Mouse (Mus musculus) testis, adult 2 months (tissue): Measurements from ENCODE around the gene Tmem231. TPM values are rescaled to one million over a fixed set of nuclear protein-coding genes. Genes with fewer than 3 reads are reported as not detected.
A peak's percentile ranks its signal among the peaks of the same experiment; 100 is the strongest.

ENCODE experiments used
- H3K27ac ChIP-seq: fragments of 200-500 bp; 2 replicates; pipeline ENCODE4 v1.5.1; 2012; ENCODE audit warnings: low read depth, low read length; ENCODE audit not compliant: control insufficient read depth, insufficient read depth
- H3K27me3 ChIP-seq: fragments of 200-500 bp; 2 replicates; pipeline ENCODE4 v1.6.1; 2012; ENCODE audit warnings: mild to moderate bottlenecking, low read length, moderate library complexity; ENCODE audit not compliant: control insufficient read depth, insufficient read depth
- H3K36me3 ChIP-seq: fragments of 200-500 bp; 2 replicates; pipeline ENCODE4 v1.6.1; 2012; ENCODE audit warnings: mild to moderate bottlenecking, low read length; ENCODE audit not compliant: control insufficient read depth, insufficient read depth
- H3K4me1 ChIP-seq: fragments of 200-500 bp; 2 replicates; pipeline ENCODE4 v1.6.1; 2012; ENCODE audit warnings: low read length; ENCODE audit not compliant: control insufficient read depth, insufficient read depth
- H3K4me3 ChIP-seq: fragments of 200-500 bp; 2 replicates; pipeline ENCODE4 v1.5.1; 2012; ENCODE audit warnings: low read depth, mild to moderate bottlenecking, low read length, moderate library complexity, mixed read lengths; ENCODE audit not compliant: control insufficient read depth
- CTCF ChIP-seq: fragments of 200-500 bp; IDR thresholded peaks from 2 replicates; pipeline ENCODE4 v1.5.1; 2012; ENCODE audit warnings: low read depth, mild to moderate bottlenecking, inconsistent platforms, low read length, moderate library complexity; ENCODE audit not compliant: control insufficient read depth, insufficient read depth, insufficient replicate concordance
- POLR2A ChIP-seq: fragments of 200-500 bp; IDR thresholded peaks from 2 replicates; pipeline ENCODE4 v1.6.1; 2012; ENCODE audit warnings: low read depth, mild to moderate bottlenecking, inconsistent platforms, low read length, moderate library complexity; ENCODE audit not compliant: control insufficient read depth
- polyA plus RNA-seq: library from polyadenylated mRNA; depleted of rRNA; stranded (reverse); fragments of >200 nt; gene quantifications from 2 replicates; pipeline ENCODE4 v1.2.3, GENCODE M21; 2012

Tmem231 gene
- polyA plus RNA-seq, 1 experiment: 18.6 TPM

DNA sequence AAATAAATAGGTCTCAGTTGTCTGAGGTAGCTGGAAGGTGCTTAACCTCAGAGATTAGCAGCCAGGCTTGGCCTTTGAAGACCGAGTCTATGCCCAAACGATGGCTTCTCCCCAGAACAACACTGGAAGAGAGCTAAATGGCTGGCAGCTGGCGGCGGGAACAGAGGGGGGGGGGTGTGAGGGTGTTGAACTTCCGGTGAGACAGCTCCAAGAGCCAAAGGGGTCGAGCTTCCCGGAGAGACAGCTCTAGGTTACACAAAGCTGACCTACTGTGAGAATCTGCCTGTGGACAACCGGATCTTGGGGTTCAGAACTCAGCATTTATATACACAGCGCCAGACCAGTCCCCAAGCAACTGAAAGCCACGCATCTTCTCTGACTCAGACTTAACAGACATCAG lies 35.1 kb downstream of the Tmem231 start:
- no peak for TF ChIP-seq CTCF
- no peak for TF ChIP-seq POLR2A
- Histone ChIP-seq H3K4me3 (no peak overlapping the region), H3K4me1 (no peaks in the 10 kb centered on the region; the same call in 1 of the 2 replicates), H3K27me3 (no peaks in the 10 kb centered on the region), H3K36me3 (no peaks in the 10 kb centered on the region), H3K27ac (no peak overlapping the region)

DNA sequence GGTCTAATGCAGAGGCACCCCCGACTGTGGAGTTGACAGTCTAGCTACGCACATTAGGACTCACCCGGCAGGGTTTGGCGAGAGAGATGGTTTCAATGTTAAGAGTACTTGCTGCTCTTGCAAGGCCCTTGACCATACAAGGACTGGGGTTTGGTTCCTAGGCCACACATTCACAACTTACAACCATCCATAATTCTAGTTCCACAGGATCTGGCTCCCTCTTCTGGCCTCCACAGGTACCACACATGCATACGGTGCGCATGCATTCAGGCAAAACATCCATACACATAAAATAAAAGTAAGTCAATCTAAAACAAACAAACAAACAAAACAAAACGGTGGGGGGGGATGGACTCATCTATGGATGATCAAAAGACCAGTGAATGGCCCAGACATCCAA lies 38.7 kb downstream of the Tmem231 start:
- peaks cover 4% of the 10 kb centered on the region for H3K4me1 ChIP-seq
- no peak overlapping the region for H3K4me3 ChIP-seq
- H3K27ac ChIP-seq: no peak overlapping the region
- H3K36me3 ChIP-seq: no peaks in the 10 kb centered on the region
- TF ChIP-seq POLR2A (no peak), CTCF (peak; percentile 25; the same call in 1 of the 2 replicates)
- no peaks in the 10 kb centered on the region for H3K27me3 ChIP-seq

DNA sequence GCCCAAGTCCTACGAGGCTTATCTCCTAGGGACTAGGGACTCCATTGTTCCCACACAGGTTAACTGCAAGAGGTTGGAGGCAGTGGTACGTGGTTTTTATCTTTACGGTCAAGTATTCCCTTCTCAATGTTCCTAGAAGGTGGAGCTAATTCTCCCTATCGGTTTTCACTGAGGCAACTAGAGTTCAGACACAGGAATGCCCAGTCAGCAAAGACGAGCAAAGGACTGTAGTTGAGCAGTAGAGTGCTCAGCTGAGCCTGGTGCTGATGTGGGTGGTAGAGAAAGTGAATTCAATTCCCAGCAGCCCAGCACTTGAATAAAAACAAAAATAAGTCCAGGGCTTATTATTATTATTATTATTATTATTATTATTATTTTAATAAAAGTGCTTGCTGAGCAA lies 41.1 kb downstream of the Tmem231 start:
- Histone ChIP-seq H3K4me3 (no peak overlapping the region), H3K27ac (no peak overlapping the region), H3K27me3 (no peaks in the 10 kb centered on the region), H3K36me3 (no peaks in the 10 kb centered on the region), H3K4me1 (peaks cover 5% of the 10 kb centered on the region)
- TF ChIP-seq POLR2A: no peak
- no peak for TF ChIP-seq CTCF

DNA sequence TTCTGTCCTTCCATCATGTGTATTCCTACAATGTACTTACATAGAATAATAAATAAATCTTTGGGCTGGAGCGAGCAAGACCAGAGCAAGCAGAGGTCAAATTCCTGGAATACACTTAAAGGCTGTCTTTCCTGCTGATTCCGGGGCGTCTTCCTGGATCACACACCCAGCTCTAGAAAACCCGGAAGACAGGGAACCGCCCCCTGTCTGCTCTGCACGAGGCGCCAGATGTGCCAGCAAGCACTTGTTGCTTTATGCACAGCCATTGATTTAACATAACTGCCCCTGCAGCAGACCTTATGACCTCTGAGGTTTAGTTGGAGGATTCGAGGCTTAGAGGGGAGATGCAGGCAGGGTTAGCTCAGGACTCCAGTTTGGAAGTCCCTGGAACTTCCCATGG lies 41.7 kb downstream of the Tmem231 start:
- Histone ChIP-seq H3K27ac (no peak overlapping the region), H3K4me1 (peaks cover 5% of the 10 kb centered on the region), H3K27me3 (no peaks in the 10 kb centered on the region), H3K36me3 (no peaks in the 10 kb centered on the region), H3K4me3 (no peak overlapping the region)
- TF ChIP-seq POLR2A (no peak), CTCF (no peak)

DNA sequence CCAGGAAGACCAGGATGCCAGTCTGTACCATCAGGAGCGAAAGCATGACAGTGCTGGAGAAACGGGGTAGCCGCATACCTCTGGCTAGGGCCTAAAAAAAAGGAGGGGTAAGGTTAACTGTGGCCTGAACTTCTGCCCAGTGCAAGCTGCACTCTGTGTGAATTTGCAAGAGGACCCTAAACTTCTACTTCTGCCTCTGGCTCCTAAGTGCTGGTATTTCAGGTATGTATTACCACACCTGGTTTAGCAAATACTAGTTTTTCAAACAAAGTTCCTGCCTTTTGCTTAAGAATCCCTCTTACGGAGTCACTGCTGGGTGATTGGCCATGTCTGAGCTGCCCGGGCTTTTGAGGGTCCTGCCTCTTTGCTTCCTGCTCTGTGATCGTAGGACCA lies 42.8 kb downstream of the Tmem231 start:
- Histone ChIP-seq H3K27ac (no peak overlapping the region), H3K27me3 (no peaks in the 10 kb centered on the region), H3K4me3 (peak overlapping the region; percentile 53)

DNA sequence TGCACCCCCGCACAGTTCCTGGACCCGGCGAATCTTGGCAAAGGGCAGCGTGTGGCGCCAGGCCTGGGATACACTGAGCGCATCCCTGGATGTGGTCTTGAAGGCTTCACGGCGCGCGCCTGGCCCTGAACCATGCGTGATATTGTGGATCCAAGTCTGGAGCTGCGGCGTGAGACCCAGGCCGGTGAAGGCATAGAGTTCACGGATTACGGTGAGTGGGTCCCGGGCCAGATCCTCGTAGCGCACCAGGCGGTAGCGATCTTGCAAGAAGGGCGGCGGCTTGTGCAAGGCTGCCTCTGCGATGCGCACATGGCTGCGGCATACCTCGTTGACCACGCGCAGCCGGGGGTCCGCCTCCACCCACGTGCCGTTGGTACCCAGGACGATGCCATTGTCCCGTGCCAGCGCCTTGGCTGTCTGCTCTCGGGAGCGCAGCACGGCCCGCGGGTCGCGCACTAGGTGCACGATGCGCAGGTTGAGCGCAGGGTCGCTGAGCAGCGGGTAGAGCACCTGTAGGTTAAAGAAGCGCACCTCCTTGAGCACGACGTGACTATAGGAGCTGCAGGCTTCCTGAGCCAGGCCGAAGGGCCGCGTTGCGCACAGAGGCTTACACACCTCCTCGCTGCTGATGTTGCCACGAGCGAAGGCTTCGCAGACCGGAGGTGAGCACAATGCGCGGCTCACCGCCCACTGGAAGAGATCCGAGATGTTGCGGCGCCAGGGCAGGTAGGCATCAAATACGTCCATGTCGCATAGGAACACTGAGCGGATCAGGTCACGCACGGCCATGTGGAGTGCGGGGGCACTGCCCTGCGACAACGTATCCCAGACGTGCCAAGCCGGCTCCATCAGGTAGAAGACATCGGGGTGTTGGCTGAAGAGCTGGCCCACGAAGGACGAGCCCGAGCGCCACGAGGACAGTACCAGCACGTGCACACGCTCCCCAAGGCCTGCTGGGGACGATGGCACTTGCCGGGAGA lies 43.5 kb downstream of the Tmem231 start:
- no peak overlapping the region for H3K27ac ChIP-seq
- H3K36me3 ChIP-seq: no peaks in the 10 kb centered on the region
- no peaks in the 10 kb centered on the region for H3K27me3 ChIP-seq
- H3K4me3 ChIP-seq: peak overlapping the region; percentile 53
- H3K4me1 ChIP-seq: peaks cover 5% of the 10 kb centered on the region
- no peak for TF ChIP-seq POLR2A
- TF ChIP-seq CTCF: no peak

More for the DNA sequence above, 42.8 kb downstream of the Tmem231 start:
- peaks cover 5% of the 10 kb centered on the region for H3K4me1 ChIP-seq
- no peak for TF ChIP-seq CTCF
- TF ChIP-seq POLR2A: no peak
- no peaks in the 10 kb centered on the region for H3K36me3 ChIP-seq

DNA sequence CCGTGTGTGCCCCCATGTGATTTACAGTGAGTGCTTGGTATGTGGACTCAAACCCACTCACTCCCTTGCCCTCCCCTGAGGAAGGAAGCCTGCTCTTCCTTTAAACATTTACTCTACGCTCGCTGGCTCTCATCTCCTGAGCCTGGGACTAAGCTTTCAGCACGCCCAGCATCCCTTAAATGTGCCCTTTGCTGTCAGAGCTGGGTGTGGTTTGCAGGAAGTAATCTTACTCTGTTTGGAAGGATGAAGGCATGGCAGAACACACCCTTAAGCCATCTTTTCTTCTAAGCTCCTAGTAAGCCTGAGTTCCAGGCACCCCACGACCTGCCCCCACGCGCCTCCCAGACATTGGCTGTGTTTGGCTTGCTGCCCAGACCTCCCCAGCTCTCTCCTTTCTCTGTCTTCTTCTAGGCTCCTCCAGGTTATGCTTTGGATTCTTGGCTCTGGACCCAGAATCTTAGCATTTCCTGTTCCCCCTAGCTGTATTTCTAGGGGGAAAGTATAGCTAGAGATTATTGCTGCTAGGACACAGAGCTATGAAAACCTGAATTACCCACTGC lies 45.5 kb downstream of the Tmem231 start:
- peaks cover 5% of the 10 kb centered on the region for H3K4me1 ChIP-seq
- H3K27me3 ChIP-seq: no peaks in the 10 kb centered on the region
- H3K27ac ChIP-seq: no peak overlapping the region
- no peak for TF ChIP-seq POLR2A
- no peak for TF ChIP-seq CTCF
- H3K36me3 ChIP-seq: no peaks in the 10 kb centered on the region
- no peak overlapping the region for H3K4me3 ChIP-seq
